Mouse (Mus musculus) heart, embryonic 14.5 days (tissue): ENCODE measurements around the gene Gm5485. TPM values are rescaled to one million over a fixed set of nuclear protein-coding genes. Genes with fewer than 3 reads are reported as not detected.

Experiments used
- ATAC-seq: fragments of 200-750 bp; cut with Nextera tagmentation; 2 replicates; pipeline ENCODE4 v1.8.0; 2017; ENCODE audit warnings: low read depth, moderate TSS enrichment; ENCODE audit not compliant: insufficient number of reproducible peaks, insufficient read depth, low FRiP score
- H3K27ac ChIP-seq, 2 experiments: fragments of 200-500 bp in 1 of 2; fragments of 300-500 bp in 1 of 2; sonication (generic) in 1 of 2; replicated peaks in 1 of 2; 2 replicates each; pipeline ENCODE4 v1.5.1; 2012 to 2014; ENCODE audit warnings: low read depth in 2 of 2, low read length in 2 of 2, control low read depth in 1 of 2, mild to moderate bottlenecking in 1 of 2, mixed read lengths in 1 of 2; ENCODE audit not compliant: control insufficient read depth in 1 of 2, insufficient read depth in 1 of 2
- H3K27me3 ChIP-seq: fragments of 300-500 bp; sonication (generic); 2 replicates; pipeline ENCODE4 v1.6.1; 2014; ENCODE audit warnings: mild to moderate bottlenecking, low read length, control low read depth; ENCODE audit not compliant: control insufficient read depth, insufficient read depth
- H3K36me3 ChIP-seq: fragments of 300-500 bp; sonication (generic); 2 replicates; pipeline ENCODE4 v1.6.1; 2014; ENCODE audit warnings: mild to moderate bottlenecking, control low read depth, low read length, mixed read lengths; ENCODE audit not compliant: control insufficient read depth, insufficient read depth
- H3K4me1 ChIP-seq, 2 experiments: fragments of 200-500 bp in 1 of 2; fragments of 300-500 bp in 1 of 2; sonication (generic) in 1 of 2; 2 replicates each; pipeline ENCODE4 v1.6.1; 2012 to 2014; ENCODE audit warnings: low read length in 2 of 2, control low read depth in 1 of 2, mixed read lengths in 1 of 2; ENCODE audit not compliant: control insufficient read depth in 2 of 2, insufficient read depth in 2 of 2
- H3K4me2 ChIP-seq: fragments of 300-500 bp; sonication (generic); 2 replicates; pipeline ENCODE4 v1.6.1; 2014; ENCODE audit warnings: mild to moderate bottlenecking, low read length
- H3K4me3 ChIP-seq, 2 experiments: fragments of 200-500 bp in 1 of 2; fragments of 300-500 bp in 1 of 2; sonication (generic) in 1 of 2; 2 replicates each; pipeline ENCODE4 v1.5.1; 2012 to 2014; ENCODE audit warnings: low read length in 2 of 2, mild to moderate bottlenecking in 2 of 2, control low read depth in 1 of 2, low read depth in 1 of 2, moderate library complexity in 1 of 2; ENCODE audit not compliant: control insufficient read depth in 1 of 2, insufficient read depth in 1 of 2
- H3K9ac ChIP-seq: fragments of 300-500 bp; sonication (generic); 2 replicates; pipeline ENCODE4 v1.6.1; 2014; ENCODE audit warnings: mild to moderate bottlenecking, low read length
- H3K9me3 ChIP-seq: fragments of 300-500 bp; sonication (generic); 2 replicates; pipeline ENCODE4 v1.6.1; 2016; ENCODE audit warnings: low read length, control low read depth; ENCODE audit not compliant: control insufficient read depth
- WGBS: fragments of 180-500 bp; shearing (Covaris S2); extraction: QIAGEN DNeasy Blood & Tissue Kit; methylation state at CpG from one replicate; pipeline ENCODE4 v1.1.7; 2014; 5-methylcytosine and 5-hydroxymethylcytosine counted together
- polyA plus RNA-seq: library from polyadenylated mRNA; unstranded; fragments of >200 nt; fragmentation: Nextera tagmentation; extraction: Ambion mirVana; gene quantifications from 2 replicates; pipeline ENCODE4 v1.2.1, GENCODE M21; 2014

The Gm5485 gene
- polyA plus RNA-seq, 1 experiment from 2014 or later = not detected

DNA sequence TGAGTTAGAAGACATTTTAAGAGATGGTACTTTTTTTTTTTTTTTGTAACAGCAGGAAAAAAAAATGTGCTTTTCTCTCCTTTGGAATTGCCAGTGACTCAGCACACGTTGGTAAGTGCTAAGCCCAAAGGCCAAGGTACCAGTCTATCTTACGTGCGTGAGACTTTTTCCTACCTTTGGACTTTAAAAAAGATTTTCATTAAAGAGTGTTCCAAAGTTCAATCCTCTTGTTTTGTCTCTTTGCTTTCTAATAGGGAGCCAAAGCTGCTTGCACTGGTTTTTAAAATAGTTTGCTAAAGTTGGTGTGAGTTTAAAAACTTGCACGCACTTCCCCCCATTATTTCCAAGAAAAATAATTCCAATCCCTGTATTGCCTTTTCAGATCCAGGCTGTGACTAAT, 11.9 kb upstream of the Gm5485 start:
- Histone ChIP-seq H3K9ac (no peak overlapping the region), H3K4me2 (no peak overlapping the region), H3K4me3 (no peak overlapping the region), H3K4me1 (no peaks in the 10 kb centered on the region), H3K27me3 (no peaks in the 10 kb centered on the region), H3K36me3 (no peaks in the 10 kb centered on the region), H3K9me3 (no peaks in the 10 kb centered on the region), H3K27ac (no peak overlapping the region)
- 90% methylated on average over 4 of the region's 4 CpGs for whole genome bisulfite sequencing
- no peak for ATAC-seq

DNA sequence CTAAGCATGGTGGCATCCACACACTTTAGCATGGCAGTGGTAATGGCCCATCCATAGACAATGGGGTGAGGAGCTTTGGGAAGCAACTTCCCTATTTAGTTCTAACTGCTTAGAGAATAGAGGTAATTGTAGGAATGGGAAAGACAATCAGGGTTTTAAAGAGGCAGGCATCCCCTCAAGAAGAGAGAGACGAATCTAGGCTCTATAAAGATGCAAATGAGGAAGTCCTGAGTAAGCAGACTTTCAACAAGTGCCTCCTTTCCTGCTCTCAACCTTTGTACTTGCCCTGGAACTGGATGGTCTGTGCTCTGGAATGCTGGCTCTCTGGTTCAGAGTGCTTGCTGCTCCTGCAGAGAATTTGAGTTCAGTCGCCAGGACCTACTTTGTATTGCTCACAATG, 10.3 kb upstream of the Gm5485 start:
- H3K4me3 ChIP-seq = no peak overlapping the region
- no peak overlapping the region for H3K9ac ChIP-seq
- no peaks in the 10 kb centered on the region for H3K27me3 ChIP-seq
- H3K9me3 ChIP-seq = no peaks in the 10 kb centered on the region
- no peak overlapping the region for H3K27ac ChIP-seq
- WGBS = 34% methylated on average over 2 of the region's 2 CpGs
- H3K4me2 ChIP-seq = no peak overlapping the region
- no peak for ATAC-seq
- H3K36me3 ChIP-seq = no peaks in the 10 kb centered on the region
- H3K4me1 ChIP-seq = no peaks in the 10 kb centered on the region

DNA sequence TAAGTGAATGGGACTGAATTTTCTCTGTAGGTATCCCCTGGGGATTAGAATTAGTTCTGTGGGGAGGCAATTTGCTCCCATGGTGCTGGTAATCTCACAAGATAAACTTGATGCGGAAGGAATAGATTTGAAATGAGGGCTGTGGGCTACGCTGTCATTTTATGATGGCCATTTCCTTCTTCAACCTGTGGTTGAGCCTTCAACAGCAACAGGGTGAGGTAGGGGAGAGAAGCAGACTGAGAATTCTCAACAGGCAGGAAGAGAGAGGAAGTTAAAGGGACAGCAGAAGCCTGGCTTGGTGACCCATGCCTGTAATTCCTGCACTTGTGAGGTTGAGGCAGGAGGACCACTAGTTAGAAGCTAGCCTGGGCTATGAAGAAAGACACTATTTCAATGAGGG, 6.8 kb upstream of the Gm5485 start:
- Histone ChIP-seq H3K4me2 (no peak overlapping the region), H3K4me1 (no peaks in the 10 kb centered on the region), H3K36me3 (no peaks in the 10 kb centered on the region), H3K9me3 (no peaks in the 10 kb centered on the region), H3K27me3 (no peaks in the 10 kb centered on the region), H3K4me3 (no peak overlapping the region), H3K9ac (no peak overlapping the region), H3K27ac (no peak overlapping the region)
- WGBS = 63% methylated on average over 2 of the region's 2 CpGs
- no peak for ATAC-seq

DNA sequence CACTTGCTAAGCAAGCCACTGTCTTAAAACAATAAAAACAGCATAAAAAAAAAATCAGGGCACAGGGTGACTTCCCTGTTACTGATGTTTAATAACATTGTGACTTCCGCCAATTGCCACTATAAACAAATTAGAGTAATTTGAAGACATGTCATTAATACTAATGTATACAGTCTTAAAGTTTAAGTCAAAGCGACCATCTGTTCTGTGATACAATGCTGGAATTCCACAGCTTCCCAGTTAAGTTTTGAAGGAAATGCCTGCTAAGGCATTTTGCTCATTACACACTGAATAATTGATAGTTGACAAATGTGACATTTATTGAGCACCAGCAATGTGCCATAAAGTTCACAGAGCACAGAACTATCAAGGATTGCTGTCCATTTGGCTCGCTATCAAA, 6.3 kb upstream of the Gm5485 start:
- Histone ChIP-seq H3K4me1 (no peaks in the 10 kb centered on the region), H3K9ac (no peak overlapping the region), H3K9me3 (no peaks in the 10 kb centered on the region), H3K4me2 (no peak overlapping the region), H3K36me3 (no peaks in the 10 kb centered on the region), H3K27me3 (no peaks in the 10 kb centered on the region), H3K27ac (no peak overlapping the region), H3K4me3 (no peak overlapping the region)
- ATAC-seq = no peak
- 79% methylated on average over 3 of the region's 3 CpGs for WGBS

DNA sequence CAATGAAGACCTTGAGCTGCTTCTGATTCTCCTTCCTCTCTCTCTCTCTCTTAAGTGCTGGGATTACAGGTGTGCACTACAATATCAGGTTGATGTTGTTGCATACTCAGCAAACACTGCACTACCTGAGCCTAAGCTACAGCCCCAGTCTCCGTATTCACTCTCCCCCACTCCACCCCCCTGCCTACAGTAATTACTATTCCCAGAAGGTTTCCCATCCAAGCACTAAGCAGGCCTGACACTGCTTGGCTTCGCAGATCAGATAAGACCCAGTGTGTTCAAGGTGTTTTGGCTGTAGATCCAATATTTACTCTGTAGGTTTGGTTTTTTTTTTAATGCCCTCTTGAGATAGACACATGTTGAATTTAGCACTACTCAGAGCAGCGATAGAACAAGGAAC, 2.1 kb downstream of the Gm5485 start:
- Histone ChIP-seq H3K9me3 (no peaks in the 10 kb centered on the region), H3K4me1 (no peaks in the 10 kb centered on the region), H3K4me3 (no peak overlapping the region), H3K27ac (no peak overlapping the region), H3K4me2 (no peak overlapping the region), H3K27me3 (no peaks in the 10 kb centered on the region), H3K9ac (no peak overlapping the region), H3K36me3 (no peaks in the 10 kb centered on the region)
- ATAC-seq = no peak
- WGBS = 60% methylated on average over 3 of the region's 3 CpGs

DNA sequence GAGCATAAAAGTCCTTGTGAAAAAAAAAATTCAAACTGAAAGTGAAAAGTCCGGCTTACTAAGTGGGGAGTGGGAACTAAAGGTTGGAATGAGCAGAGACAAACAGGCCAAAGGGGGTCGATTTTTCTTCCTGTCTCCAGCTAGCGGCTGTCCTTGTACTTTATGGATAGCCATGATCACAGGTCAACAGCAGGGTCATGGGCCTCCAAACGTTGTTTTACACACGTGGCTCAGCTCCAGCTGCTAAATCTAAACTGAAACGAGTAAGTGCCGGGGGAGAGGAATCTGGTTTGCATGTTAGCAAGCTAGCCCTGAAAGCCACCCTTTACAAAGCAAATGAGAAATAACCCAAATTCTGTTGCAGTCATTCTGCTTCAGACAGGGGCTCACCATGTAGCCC, 2.6 kb downstream of the Gm5485 start:
- Histone ChIP-seq H3K36me3 (no peaks in the 10 kb centered on the region), H3K4me2 (no peak overlapping the region), H3K27ac (no peak overlapping the region), H3K27me3 (no peaks in the 10 kb centered on the region), H3K4me3 (no peak overlapping the region), H3K9ac (no peak overlapping the region), H3K9me3 (no peaks in the 10 kb centered on the region), H3K4me1 (no peaks in the 10 kb centered on the region)
- ATAC-seq = no peak
- 66% methylated on average over 7 of the region's 7 CpGs for WGBS

DNA sequence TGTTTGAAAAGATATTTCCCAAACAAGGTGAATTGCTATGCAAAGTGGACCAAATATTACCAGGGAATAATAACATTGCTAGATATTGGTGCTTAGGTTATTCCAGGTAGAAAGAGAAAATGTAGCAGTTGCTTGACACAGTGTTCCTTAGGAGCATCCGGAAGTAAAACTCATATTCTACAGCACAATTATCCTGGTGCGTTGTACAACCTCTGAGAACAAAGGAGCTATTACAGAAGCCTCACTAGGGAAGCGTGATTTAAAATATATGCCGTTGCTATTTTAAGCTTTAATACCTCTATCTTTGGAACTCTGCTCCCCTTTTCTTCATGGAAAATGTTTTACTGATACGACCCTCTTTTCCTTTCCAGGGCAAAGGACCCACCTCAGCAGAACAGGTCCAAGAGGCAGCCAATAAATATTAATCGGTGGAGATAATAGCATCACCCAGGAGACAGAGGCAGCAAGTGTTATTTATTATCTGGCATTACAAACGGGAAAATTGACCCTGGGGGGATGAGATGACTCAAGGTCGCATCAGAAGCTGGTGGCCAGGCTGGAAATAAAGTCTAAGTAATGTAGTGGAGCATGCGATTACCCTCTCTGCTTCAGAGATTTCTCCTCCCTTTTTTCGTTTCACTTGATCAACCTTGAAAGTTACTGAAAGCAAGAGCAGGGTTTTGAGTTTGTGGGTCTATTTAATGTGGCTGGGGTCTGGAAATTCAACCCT, 6.4 kb downstream of the Gm5485 start:
- Histone ChIP-seq H3K4me2 (no peak overlapping the region), H3K27ac (no peak overlapping the region), H3K9ac (no peak overlapping the region), H3K27me3 (no peaks in the 10 kb centered on the region), H3K4me3 (no peak overlapping the region), H3K4me1 (no peaks in the 10 kb centered on the region), H3K36me3 (no peaks in the 10 kb centered on the region), H3K9me3 (no peaks in the 10 kb centered on the region)
- WGBS = 71% methylated on average over 10 of the region's 10 CpGs
- no peak for ATAC-seq

DNA sequence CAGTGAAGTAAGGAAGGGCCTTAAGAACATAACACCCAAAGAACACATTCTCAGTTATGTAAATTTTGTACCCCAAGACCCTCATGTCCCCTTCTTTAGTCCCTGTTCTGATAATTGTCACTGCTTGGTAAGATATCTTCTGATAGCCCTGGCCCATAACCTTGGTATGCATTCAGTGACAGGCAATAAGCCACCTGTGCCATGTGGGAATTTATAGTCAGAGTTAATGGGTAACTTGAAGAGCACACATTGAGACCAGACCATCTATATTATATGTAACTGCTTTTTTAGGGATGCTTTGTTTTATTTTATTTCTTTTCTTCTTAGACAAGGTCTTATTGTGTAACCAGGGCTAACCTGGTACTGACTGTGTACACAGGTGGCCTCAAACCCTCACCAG, 8.2 kb downstream of the Gm5485 start:
- Histone ChIP-seq H3K9me3 (no peaks in the 10 kb centered on the region), H3K27ac (no peak overlapping the region), H3K36me3 (no peaks in the 10 kb centered on the region), H3K4me3 (no peak overlapping the region), H3K27me3 (no peaks in the 10 kb centered on the region), H3K4me2 (no peak overlapping the region), H3K9ac (no peak overlapping the region), H3K4me1 (no peaks in the 10 kb centered on the region)
- ATAC-seq = no peak
